Mouse (Mus musculus) liver, embryonic 15.5 days (tissue): Measurements from ENCODE around the gene Gm12355. TPM values are rescaled to one million over a fixed set of nuclear protein-coding genes. Genes with fewer than 3 reads are reported as not detected.

Experiments used
- ATAC-seq: fragments of 200-750 bp; cut with Nextera tagmentation; 2 replicates; pipeline ENCODE4 v1.8.0; 2017; ENCODE audit warnings: moderate number of reproducible peaks, mild to moderate bottlenecking, moderate library complexity; ENCODE audit not compliant: insufficient read depth
- H3K27ac ChIP-seq: fragments of 300-500 bp; sonication (generic); replicated peaks from 2 replicates; pipeline ENCODE4 v1.5.1; 2015; ENCODE audit warnings: mild to moderate bottlenecking, inconsistent platforms
- H3K27me3 ChIP-seq: fragments of 300-500 bp; sonication (generic); 2 replicates; pipeline ENCODE4 v1.6.1; 2015; ENCODE audit warnings: mild to moderate bottlenecking, inconsistent platforms
- H3K36me3 ChIP-seq: fragments of 300-500 bp; sonication (generic); replicated peaks from 2 replicates; pipeline ENCODE4 v1.6.1; 2015; ENCODE audit warnings: moderate library complexity, mild to moderate bottlenecking, inconsistent platforms
- H3K4me1 ChIP-seq: fragments of 300-500 bp; sonication (generic); replicated peaks from 2 replicates; pipeline ENCODE4 v1.6.1; 2015; ENCODE audit warnings: inconsistent platforms
- H3K4me2 ChIP-seq: fragments of 300-500 bp; sonication (generic); 2 replicates; pipeline ENCODE4 v1.6.1; 2015; ENCODE audit warnings: moderate library complexity, mild to moderate bottlenecking, inconsistent platforms
- H3K4me3 ChIP-seq: fragments of 300-500 bp; sonication (generic); replicated peaks from 2 replicates; pipeline ENCODE4 v1.5.1; 2015; ENCODE audit warnings: mild to moderate bottlenecking, inconsistent platforms
- H3K9ac ChIP-seq: fragments of 300-500 bp; sonication (generic); 2 replicates; pipeline ENCODE4 v1.6.1; 2015; ENCODE audit warnings: moderate library complexity, mild to moderate bottlenecking, inconsistent platforms
- H3K9me3 ChIP-seq: fragments of 300-500 bp; sonication (generic); replicated peaks from 2 replicates; pipeline ENCODE4 v1.6.1; 2016; ENCODE audit warnings: inconsistent platforms
- WGBS: fragments of 180-500 bp; shearing (Covaris S2); methylation state at CpG from one replicate; pipeline ENCODE4 v1.1.7; 2015; ENCODE audit warnings: mixed read lengths; ENCODE audit not compliant: insufficient replicate concordance; 5-methylcytosine and 5-hydroxymethylcytosine counted together
- polyA plus RNA-seq: library from polyadenylated mRNA; unstranded; fragments of >200 nt; fragmentation: Nextera tagmentation; extraction: Ambion mirVana; gene quantifications from 2 replicates; pipeline ENCODE4 v1.2.1, GENCODE M21; 2015

Gene Gm12355
- polyA plus RNA-seq, 1 experiment from 2014 or later = 0.44 TPM

GRCm38 (mm10) chr11:98602090-98602690 lies 23.3 kb downstream of the Gm12355 start:
- 3% methylated on average over 20 of the region's 20 CpGs for WGBS
- peaks cover 82% of the 10 kb centered on the region for H3K27me3 ChIP-seq

GRCm38 (mm10) chr11:98599291-98599690 lies 26.2 kb downstream of the Gm12355 start:
- H3K4me2 ChIP-seq = no peak overlapping the region
- WGBS = 20% methylated on average over 18 of the region's 18 CpGs
- H3K9ac ChIP-seq = no peak overlapping the region
- H3K27ac ChIP-seq = no peak overlapping the region
- H3K4me3 ChIP-seq = no peak overlapping the region
- peaks cover 11% of the 10 kb centered on the region for H3K4me1 ChIP-seq
- H3K36me3 ChIP-seq = no peaks in the 10 kb centered on the region
- ATAC-seq = no peak
- no peaks in the 10 kb centered on the region for H3K9me3 ChIP-seq
- H3K27me3 ChIP-seq = peaks cover 71% of the 10 kb centered on the region

More at GRCm38 (mm10) chr11:98602090-98602690, 23.3 kb downstream of the Gm12355 start:
- Histone ChIP-seq H3K27ac (no peak overlapping the region), H3K4me1 (peaks cover 7% of the 10 kb centered on the region), H3K4me3 (peak overlapping the region; percentile 31), H3K9me3 (no peaks in the 10 kb centered on the region), H3K36me3 (no peaks in the 10 kb centered on the region), H3K9ac (no peak overlapping the region), H3K4me2 (peak overlapping the region; percentile 54)
- ATAC-seq = peak; percentile 38; the same call in 1 of the 2 replicates

GRCm38 (mm10) chr11:98598851-98599290 lies 26.6 kb downstream of the Gm12355 start:
- Histone ChIP-seq H3K9ac (no peak overlapping the region), H3K27me3 (peaks cover 71% of the 10 kb centered on the region), H3K4me2 (no peak overlapping the region), H3K9me3 (no peaks in the 10 kb centered on the region), H3K4me3 (no peak overlapping the region), H3K36me3 (no peaks in the 10 kb centered on the region), H3K27ac (no peak overlapping the region), H3K4me1 (peaks cover 11% of the 10 kb centered on the region)
- 54% methylated on average over 18 of the region's 18 CpGs for WGBS
- no peak for ATAC-seq

GRCm38 (mm10) chr11:98597991-98598390 lies 27.5 kb downstream of the Gm12355 start, which contains the start of gene Lrrc3c:
Gene Lrrc3c (plus strand): TSS chr11:98598291.
- H3K27ac ChIP-seq = no peak within 1 kb of the TSS
- no peaks in the 10 kb centered on the region for H3K9me3 ChIP-seq
- WGBS = 73% methylated on average over 8 of the region's 8 CpGs
- H3K4me1 ChIP-seq = peaks cover 11% of the 10 kb centered on the region
- no peak within 1 kb of the TSS for H3K4me2 ChIP-seq
- no peak within 1 kb of the TSS for H3K4me3 ChIP-seq
- peaks cover 63% of the 10 kb centered on the region for H3K27me3 ChIP-seq
- no peak for ATAC-seq
- H3K9ac ChIP-seq = no peak within 1 kb of the TSS
- H3K36me3 ChIP-seq = no peaks in the 10 kb centered on the region

GRCm38 (mm10) chr11:98597363-98597762 lies 28.1 kb downstream of the Gm12355 start:
- H3K27ac ChIP-seq = no peak overlapping the region
- 20% methylated on average over 6 of the region's 6 CpGs for WGBS
- no peak for ATAC-seq
- no peaks in the 10 kb centered on the region for H3K36me3 ChIP-seq
- H3K4me3 ChIP-seq = no peak overlapping the region
- H3K9me3 ChIP-seq = no peaks in the 10 kb centered on the region
- peaks cover 62% of the 10 kb centered on the region for H3K27me3 ChIP-seq
- peaks cover 15% of the 10 kb centered on the region for H3K4me1 ChIP-seq
- no peak overlapping the region for H3K9ac ChIP-seq
- H3K4me2 ChIP-seq = no peak overlapping the region

GRCm38 (mm10) chr11:98595955-98596354 lies 29.5 kb downstream of the Gm12355 start:
- no peak for ATAC-seq

GRCm38 (mm10) chr11:98595473-98595872 lies 30.0 kb downstream of the Gm12355 start:
- no peak overlapping the region for H3K4me2 ChIP-seq

More at GRCm38 (mm10) chr11:98595955-98596354, 29.5 kb downstream of the Gm12355 start:
- Histone ChIP-seq H3K27me3 (peaks cover 51% of the 10 kb centered on the region), H3K4me3 (no peak overlapping the region), H3K4me2 (no peak overlapping the region), H3K9ac (no peak overlapping the region), H3K9me3 (no peaks in the 10 kb centered on the region), H3K36me3 (no peaks in the 10 kb centered on the region), H3K4me1 (peaks cover 19% of the 10 kb centered on the region), H3K27ac (no peak overlapping the region)
- 53% methylated on average over 3 of the region's 3 CpGs for WGBS

GRCm38 (mm10) chr11:98595021-98595420 lies 30.4 kb downstream of the Gm12355 start:
- ATAC-seq = no peak
- peaks cover 42% of the 10 kb centered on the region for H3K27me3 ChIP-seq
- WGBS = 45% methylated on average over 6 of the region's 6 CpGs
- H3K4me2 ChIP-seq = no peak overlapping the region
- H3K9me3 ChIP-seq = no peaks in the 10 kb centered on the region
- H3K9ac ChIP-seq = no peak overlapping the region
- H3K36me3 ChIP-seq = no peaks in the 10 kb centered on the region
- no peak overlapping the region for H3K27ac ChIP-seq
- no peak overlapping the region for H3K4me3 ChIP-seq
- peaks cover 20% of the 10 kb centered on the region for H3K4me1 ChIP-seq

More at GRCm38 (mm10) chr11:98595473-98595872, 30.0 kb downstream of the Gm12355 start:
- H3K27ac ChIP-seq = no peak overlapping the region
- H3K9me3 ChIP-seq = no peaks in the 10 kb centered on the region
- no peaks in the 10 kb centered on the region for H3K36me3 ChIP-seq
- no peak overlapping the region for H3K4me3 ChIP-seq
- peaks cover 19% of the 10 kb centered on the region for H3K4me1 ChIP-seq
- ATAC-seq = no peak
- H3K27me3 ChIP-seq = peaks cover 46% of the 10 kb centered on the region
- no peak overlapping the region for H3K9ac ChIP-seq
- WGBS = 46% methylated on average over 10 of the region's 10 CpGs

GRCm38 (mm10) chr11:98590548-98591445 lies 34.7 kb downstream of the Gm12355 start:
- Histone ChIP-seq H3K4me3 (no peak overlapping the region), H3K4me1 (peaks cover 52% of the 10 kb centered on the region), H3K27ac (no peak overlapping the region), H3K27me3 (peaks cover 17% of the 10 kb centered on the region), H3K9ac (no peak overlapping the region), H3K9me3 (no peaks in the 10 kb centered on the region), H3K36me3 (no peaks in the 10 kb centered on the region), H3K4me2 (no peak overlapping the region)
- 70% methylated on average over 19 of the region's 19 CpGs for WGBS
- ATAC-seq = no peak

GRCm38 (mm10) chr11:98589306-98589705 lies 36.2 kb downstream of the Gm12355 start:
- H3K27ac ChIP-seq = peak overlapping the region; percentile 100
- no peak for ATAC-seq
- peaks cover 2% of the 10 kb centered on the region; the same call in 1 of the 2 replicates for H3K36me3 ChIP-seq
- H3K4me1 ChIP-seq = peaks cover 67% of the 10 kb centered on the region
- no peaks in the 10 kb centered on the region for H3K9me3 ChIP-seq
- H3K9ac ChIP-seq = no peak overlapping the region
- peaks cover 12% of the 10 kb centered on the region for H3K27me3 ChIP-seq
- no peak overlapping the region for H3K4me3 ChIP-seq
- peak overlapping the region; percentile 84 for H3K4me2 ChIP-seq
- WGBS = 51% methylated on average over 8 of the region's 8 CpGs

- no peaks in the 10 kb centered on the region for H3K9me3 ChIP-seq
- peaks cover 72% of the 10 kb centered on the region for H3K4me1 ChIP-seq
- H3K4me3 ChIP-seq = peak overlapping the region; percentile 71
- peaks cover 7% of the 10 kb centered on the region; the same call in 1 of the 2 replicates for H3K27me3 ChIP-seq
- H3K27ac ChIP-seq = peak overlapping the region; percentile 100
- no peak for ATAC-seq
- peak overlapping the region; percentile 53; the same call in 1 of the 2 replicates for H3K9ac ChIP-seq
- WGBS = 48% methylated on average over 6 of the region's 6 CpGs
- peaks cover 7% of the 10 kb centered on the region; the same call in 1 of the 2 replicates for H3K36me3 ChIP-seq
- H3K4me2 ChIP-seq = peak overlapping the region; percentile 84
Observed at GRCm38 (mm10) chr11:98588833-98589281, 36.6 kb downstream of the Gm12355 start.
